Mouse (Mus musculus): ENCODE data around the gene Acadm.

Gene Acadm

GRCm38 (mm10) chr3:153944335-153944990 is at the start of gene Acadm:
Acadm (minus strand) TSS chr3:153944632.
- DNase-seq (ENCODE audit: low spot score in 2 of 2) = peak; percentile 97 to 99

- DNase-seq (ENCODE audit: low spot score in 2 of 2) = no peak
Measured at GRCm38 (mm10) chr3:153984428-153985340, 40.3 kb upstream of the Acadm start.

DNA sequence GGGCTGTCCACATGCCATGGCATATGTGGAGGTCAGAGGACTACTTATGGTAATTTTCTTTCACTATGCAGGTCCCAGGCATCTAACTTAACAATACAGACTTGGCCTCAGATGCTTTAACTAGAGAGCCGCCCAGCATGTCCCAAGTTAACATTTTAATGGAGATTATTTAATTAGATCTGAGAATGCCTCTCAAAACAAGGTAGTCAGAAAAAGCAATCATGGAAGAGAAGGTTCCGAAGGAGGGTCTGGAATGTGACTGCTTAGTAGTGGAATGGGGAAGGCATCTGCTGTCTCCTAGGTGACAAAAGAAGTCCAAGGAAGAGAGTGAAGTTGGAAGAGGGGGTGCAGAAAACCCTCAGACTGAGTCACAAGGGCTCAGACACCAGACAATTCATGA is 36.2 kb upstream of the Acadm start:
- DNase-seq (ENCODE audit: low spot score in 2 of 2) = no peak

GRCm38 (mm10) chr3:153975791-153976190 is 31.4 kb upstream of the Acadm start:
- DNase-seq (ENCODE audit: low spot score in 2 of 2) = no peak

- DNase-seq (ENCODE audit: low spot score in 2 of 2) = no peak
Measured at GRCm38 (mm10) chr3:153975060-153975459, 30.6 kb upstream of the Acadm start.

- DNase-seq (ENCODE audit: low spot score in 2 of 2) = no peak
Measured at GRCm38 (mm10) chr3:153973949-153974760, 29.7 kb upstream of the Acadm start.

GRCm38 (mm10) chr3:153973171-153973948 is 28.9 kb upstream of the Acadm start, which contains the start of gene Slc44a5:
Slc44a5 (plus strand) TSS chr3:153973436.
- DNase-seq (ENCODE audit: low spot score in 2 of 2) = no peak

GRCm38 (mm10) chr3:153969451-153969850 is 25.0 kb upstream of the Acadm start:
- no peak for DNase-seq (ENCODE audit: low spot score in 2 of 2)

DNA sequence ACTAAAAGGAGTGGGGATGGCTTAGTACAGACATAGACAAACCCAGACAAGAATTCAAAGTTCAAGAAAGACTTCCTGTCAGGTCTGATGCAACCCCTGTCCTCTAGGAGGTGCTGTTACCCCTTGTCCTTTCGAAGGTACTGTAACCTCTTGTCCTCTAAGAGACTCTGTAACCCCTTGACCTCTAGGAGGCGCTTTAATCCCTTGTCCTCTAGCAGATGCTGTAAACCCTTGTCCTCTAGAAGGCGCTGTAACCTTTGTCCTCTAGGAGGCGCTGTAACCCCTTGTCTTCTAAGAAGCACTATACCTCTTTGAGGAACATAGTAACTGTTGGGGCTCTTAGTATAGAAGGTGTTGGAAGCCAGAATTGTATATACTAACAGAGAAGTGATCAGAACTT is 24.1 kb upstream of the Acadm start:
- DNase-seq (ENCODE audit: low spot score in 2 of 2) = peak; percentile 66 to 71

GRCm38 (mm10) chr3:153967447-153967846 is 23.0 kb upstream of the Acadm start:
- no peak for DNase-seq (ENCODE audit: low spot score in 2 of 2)

DNA sequence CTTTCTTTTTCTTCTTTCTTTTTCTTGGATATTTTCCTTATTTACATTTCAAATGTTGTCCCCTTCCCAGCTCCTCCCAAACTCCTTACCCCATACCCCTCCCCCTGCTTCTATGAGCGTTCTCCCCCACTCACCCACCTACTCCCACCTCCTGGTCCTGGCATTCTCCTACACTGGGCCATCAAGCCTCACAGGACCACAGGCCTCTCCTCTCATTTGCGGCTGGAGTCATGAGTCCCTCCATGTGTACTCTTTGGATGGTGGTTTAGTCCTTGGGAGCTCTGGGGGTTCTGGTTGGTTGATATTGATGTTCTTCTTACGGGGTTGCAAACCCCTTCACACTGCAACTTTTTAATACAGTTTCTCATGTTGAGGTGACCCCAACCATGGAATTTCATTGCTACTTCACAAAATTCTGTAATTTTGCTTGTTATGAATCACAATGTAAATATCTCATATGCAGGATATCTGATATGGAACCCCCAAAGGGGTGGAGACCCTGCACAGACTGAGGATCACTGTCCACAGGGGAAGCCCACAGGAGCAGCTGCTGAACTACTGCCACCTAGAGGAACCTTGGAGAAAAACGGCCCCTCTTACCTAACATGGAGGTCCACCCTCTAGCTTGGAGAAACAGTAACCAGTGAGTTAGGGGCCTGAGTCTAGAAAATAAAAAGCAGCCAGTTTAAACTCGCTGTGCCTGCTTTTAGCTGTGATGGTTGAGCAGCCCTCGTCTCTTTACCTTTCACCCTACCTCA is 17.4 kb upstream of the Acadm start:
- no peak for DNase-seq (ENCODE audit: low spot score in 2 of 2)

DNA sequence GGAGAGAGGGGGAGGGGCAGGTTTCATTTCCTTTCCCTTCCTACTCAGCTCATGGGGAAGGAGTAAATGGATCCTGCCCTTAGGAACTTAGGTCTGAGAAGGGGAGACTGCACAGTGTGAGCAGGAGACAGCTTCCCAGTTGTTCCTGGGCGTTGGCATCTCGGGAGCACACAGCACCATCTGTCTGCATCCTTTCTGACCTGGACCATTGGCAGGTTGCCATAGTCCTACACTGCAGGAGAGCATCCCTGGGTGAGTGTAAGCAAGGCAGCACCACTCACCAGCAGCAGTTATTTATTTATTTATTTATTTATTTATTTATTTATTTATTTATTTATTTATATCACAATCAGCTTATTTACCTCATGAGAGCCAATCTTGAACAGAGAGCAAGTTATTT is 16.5 kb upstream of the Acadm start:
- no peak for DNase-seq (ENCODE audit: low spot score in 2 of 2)

DNA sequence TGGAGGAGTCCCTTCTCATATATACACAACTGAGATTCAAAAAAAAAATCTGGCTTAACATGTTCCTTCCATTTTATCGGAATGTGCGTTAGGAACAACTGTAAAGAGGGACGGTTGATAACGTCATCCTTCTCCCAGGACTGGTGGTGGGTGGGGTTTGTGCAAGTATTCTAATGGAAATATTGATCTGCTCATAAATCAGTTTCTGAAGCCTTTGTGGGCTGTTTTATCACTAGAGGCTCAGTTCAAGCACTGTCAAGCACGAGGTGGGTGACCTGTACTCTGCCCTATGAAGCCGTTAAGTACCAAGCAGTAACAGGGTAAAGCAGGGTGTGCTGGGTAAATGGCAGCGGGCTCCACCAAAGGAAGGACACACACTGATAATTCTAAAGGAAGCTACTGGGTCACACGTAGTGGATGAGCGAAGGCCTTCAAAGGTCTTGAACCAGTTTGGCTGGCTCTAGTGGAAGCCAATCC is 15.3 kb upstream of the Acadm start:
- no peak for DNase-seq (ENCODE audit: low spot score in 2 of 2)

DNA sequence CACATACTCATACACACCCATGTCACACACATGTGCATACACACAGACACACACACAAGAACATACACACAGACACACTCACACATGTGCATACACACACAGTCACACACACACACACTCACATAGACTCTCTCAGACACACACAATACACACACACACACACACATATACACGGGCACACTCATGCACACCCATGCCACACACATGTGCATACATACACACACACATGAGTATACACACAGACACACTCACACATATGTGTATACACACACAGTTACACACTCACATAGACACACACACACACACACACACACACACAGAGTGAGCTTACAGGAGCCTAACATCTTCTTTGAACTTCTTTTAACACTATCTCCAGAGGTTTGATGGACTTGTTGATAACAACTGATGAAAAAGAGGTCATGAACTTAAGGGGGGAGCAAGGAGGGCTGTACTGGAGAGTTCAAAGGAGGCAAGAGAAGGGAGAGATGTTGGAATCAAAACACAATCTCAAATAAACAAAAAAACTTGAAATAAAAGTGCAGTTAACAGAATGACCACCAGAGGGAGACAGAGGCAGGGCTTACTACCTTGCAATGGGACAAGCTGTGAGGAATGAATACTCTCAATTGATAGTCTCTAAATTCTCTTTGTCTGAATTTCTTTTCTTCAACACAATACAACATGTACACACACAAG is 14.8 kb upstream of the Acadm start:
- no peak for DNase-seq (ENCODE audit: low spot score in 2 of 2)

DNA sequence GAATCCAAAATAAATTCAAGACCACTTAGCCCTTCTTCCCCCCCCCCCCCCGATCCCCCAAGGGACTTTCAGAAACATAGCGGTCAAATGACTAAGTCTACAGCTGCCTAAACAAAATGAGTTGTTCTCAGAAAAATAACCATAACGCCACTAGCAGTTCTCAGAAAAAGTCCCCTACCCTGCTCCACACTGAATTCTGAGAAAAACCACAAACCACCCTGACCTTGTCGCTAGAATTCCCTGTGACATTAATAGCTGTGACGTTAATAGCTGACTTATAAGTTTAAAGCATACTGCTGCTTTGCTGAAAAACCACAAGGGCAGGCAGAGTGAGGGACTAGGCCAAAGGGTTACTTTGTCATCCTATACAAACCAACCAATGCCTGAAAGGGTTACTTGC is 13.5 kb upstream of the Acadm start:
- DNase-seq (ENCODE audit: low spot score in 2 of 2) = no peak

DNA sequence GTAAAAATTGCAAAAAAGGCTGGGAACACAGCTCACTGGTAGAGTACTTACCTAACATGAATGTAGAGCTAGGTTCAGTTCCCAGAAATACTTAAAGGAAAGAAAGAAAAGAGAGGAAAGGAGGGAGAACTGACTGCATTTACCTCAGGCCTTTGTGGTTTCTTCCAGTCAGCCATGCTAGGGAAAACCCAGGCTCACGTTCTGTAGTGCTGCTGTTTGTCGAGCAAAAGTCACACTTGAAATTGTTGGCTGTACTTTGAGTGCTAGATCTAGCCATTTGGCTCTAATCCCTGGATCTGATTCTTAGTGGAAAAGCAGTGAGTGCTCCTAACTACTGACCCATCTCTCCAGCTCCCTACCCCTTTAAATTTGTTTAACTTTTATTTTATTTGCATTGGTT is 3.7 kb upstream of the Acadm start:
- no peak for DNase-seq (ENCODE audit: low spot score in 2 of 2)

DNA sequence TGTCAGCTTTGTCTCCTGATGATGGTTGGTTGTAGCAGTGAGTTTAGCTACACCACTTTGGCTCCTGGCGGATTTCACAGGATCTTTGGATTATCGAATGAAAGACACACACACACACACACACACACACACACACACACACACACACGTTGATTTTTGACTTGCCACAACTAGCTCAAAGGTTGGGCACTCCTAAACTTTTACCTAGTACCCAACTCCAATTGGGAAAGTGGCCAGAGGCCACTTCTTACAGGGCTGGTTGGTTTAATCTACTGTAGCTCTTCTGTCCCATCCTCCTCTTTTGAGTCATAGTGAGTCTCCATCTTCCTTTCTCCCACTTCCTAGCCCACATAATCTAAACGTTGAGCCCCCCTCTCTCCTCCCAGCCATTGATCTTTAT is 2.8 kb upstream of the Acadm start:
- DNase-seq (ENCODE audit: low spot score in 2 of 2) = no peak

- no peak for DNase-seq (ENCODE audit: low spot score in 2 of 2)
Measured at GRCm38 (mm10) chr3:153943901-153944334, 514 bp downstream of the Acadm start.

GRCm38 (mm10) chr3:153943003-153943640 is 1.3 kb downstream of the Acadm start:
- DNase-seq (ENCODE audit: low spot score in 2 of 2) = no peak
